Mouse (Mus musculus) lung, adult 2 months (tissue): ENCODE data around the gene Gabrg3.

ENCODE experiments used
- CTCF ChIP-seq: fragments of 200-500 bp; IDR thresholded peaks from 2 replicates; pipeline ENCODE4 v1.5.1; 2011; ENCODE audit warnings: mild to moderate bottlenecking, low read length, control low read depth; ENCODE audit not compliant: insufficient read depth
- POLR2A ChIP-seq: fragments of 200-500 bp; IDR thresholded peaks from 2 replicates; pipeline ENCODE4 v1.6.1; 2011; ENCODE audit warnings: low read depth, mild to moderate bottlenecking, control low read depth, low read length, borderline replicate concordance; ENCODE audit errors: extremely low read depth

DNA sequence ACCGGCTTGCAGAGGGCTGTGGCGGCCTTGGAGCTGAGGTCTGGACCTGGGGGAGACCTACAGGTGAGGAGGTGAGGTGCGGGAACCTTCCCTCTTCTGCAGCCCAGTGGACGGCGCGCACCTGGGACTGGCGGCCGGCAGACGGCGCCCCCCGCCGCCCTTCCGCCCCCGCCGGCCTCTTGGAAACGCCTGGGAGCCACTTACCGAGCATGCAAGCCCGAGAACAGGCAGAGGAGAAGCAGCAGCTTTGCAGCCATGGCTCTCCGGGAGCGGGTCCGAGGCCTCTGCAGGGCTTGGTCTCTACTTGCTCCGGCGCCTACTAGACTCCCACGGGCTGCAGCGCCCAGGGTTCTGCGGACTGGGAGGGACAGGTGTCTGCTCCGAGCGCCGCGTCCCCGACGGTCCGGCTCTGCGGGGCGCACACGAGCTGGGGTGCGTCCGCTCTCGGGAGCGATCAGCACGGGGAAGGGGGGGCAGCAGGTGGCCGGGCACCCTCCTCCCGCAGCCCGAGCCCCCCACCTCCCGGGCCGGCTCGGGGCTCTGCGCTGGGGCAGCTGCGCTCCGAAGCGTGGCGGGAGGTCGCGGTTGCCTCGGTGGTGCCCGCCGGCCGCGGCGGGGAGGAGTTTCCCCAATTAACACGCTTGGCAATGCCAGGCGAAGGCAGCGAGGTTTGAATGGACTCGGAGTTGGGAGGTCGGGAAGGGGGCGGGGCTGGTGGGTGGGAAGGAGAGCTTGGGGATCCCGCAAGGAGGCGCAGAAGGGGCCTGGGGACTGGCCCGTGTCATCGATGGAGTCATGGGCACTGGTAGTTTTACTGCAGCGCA, at the start of gene Gabrg3:
- no peak for TF ChIP-seq CTCF
- no peak for TF ChIP-seq POLR2A
